Mouse (Mus musculus) kidney, adult 8-10 months (tissue): ENCODE measurements around the gene Sult6b2.

Experiments used
- DNase-seq, 2 experiments: peaks; one replicate each; pipeline ENCODE4 v3.0.0; 2022

The Sult6b2 gene

GRCm38 (mm10) chr6:142804402-142804801 is at the start of gene Sult6b2:
Gene Sult6b2, minus strand, starts transcription at chr6:142804502.
- DNase-seq: no peak

GRCm38 (mm10) chr6:142852419-142853377 is 48.4 kb upstream of the Sult6b2 start:
- DNase-seq: no peak

- no peak for DNase-seq
Measured at GRCm38 (mm10) chr6:142850436-142850835, 46.1 kb upstream of the Sult6b2 start.

- no peak for DNase-seq
Measured at GRCm38 (mm10) chr6:142849326-142849725, 45.0 kb upstream of the Sult6b2 start.

- DNase-seq: no peak
Measured at GRCm38 (mm10) chr6:142847914-142848674, 43.8 kb upstream of the Sult6b2 start.

GRCm38 (mm10) chr6:142846855-142847254 is 42.6 kb upstream of the Sult6b2 start:
- DNase-seq: no peak

- no peak for DNase-seq
Measured at GRCm38 (mm10) chr6:142845066-142845465, 40.8 kb upstream of the Sult6b2 start.

GRCm38 (mm10) chr6:142844061-142844460 is 39.8 kb upstream of the Sult6b2 start:
- DNase-seq: no peak

- DNase-seq: no peak
Measured at GRCm38 (mm10) chr6:142838501-142838900, 34.2 kb upstream of the Sult6b2 start.

GRCm38 (mm10) chr6:142837326-142837725 is 33.0 kb upstream of the Sult6b2 start:
- no peak for DNase-seq

- DNase-seq: no peak
Measured at GRCm38 (mm10) chr6:142835726-142836125, 31.4 kb upstream of the Sult6b2 start.

GRCm38 (mm10) chr6:142834911-142835310 is 30.6 kb upstream of the Sult6b2 start:
- no peak for DNase-seq

GRCm38 (mm10) chr6:142831706-142832105 is 27.4 kb upstream of the Sult6b2 start:
- DNase-seq: no peak

- no peak for DNase-seq
Measured at GRCm38 (mm10) chr6:142831243-142831642, 26.9 kb upstream of the Sult6b2 start.

- peak; percentile 64 to 66 for DNase-seq
Measured at GRCm38 (mm10) chr6:142830221-142830620, 25.9 kb upstream of the Sult6b2 start.

GRCm38 (mm10) chr6:142825449-142825848 is 21.1 kb upstream of the Sult6b2 start:
- DNase-seq: no peak

- no peak for DNase-seq
Measured at GRCm38 (mm10) chr6:142823008-142823787, 18.9 kb upstream of the Sult6b2 start.

- no peak for DNase-seq
Measured at GRCm38 (mm10) chr6:142818306-142818705, 14.0 kb upstream of the Sult6b2 start.

GRCm38 (mm10) chr6:142815513-142815912 is 11.2 kb upstream of the Sult6b2 start:
- DNase-seq: no peak

GRCm38 (mm10) chr6:142814495-142814921 is 10.2 kb upstream of the Sult6b2 start:
- peak; percentile 69 to 88 for DNase-seq

GRCm38 (mm10) chr6:142814011-142814410 is 9.7 kb upstream of the Sult6b2 start:
- peak; percentile 52 to 54 for DNase-seq

GRCm38 (mm10) chr6:142812969-142813368 is 8.7 kb upstream of the Sult6b2 start:
- no peak for DNase-seq

- DNase-seq: no peak
Measured at GRCm38 (mm10) chr6:142810239-142810638, 5.9 kb upstream of the Sult6b2 start.
